Mouse (Mus musculus): Measurements from ENCODE around the gene Adgrl1. TPM values are rescaled to one million over a fixed set of nuclear protein-coding genes. Genes with fewer than 3 reads are reported as not detected.

Adgrl1 gene
- total RNA-seq, 2 experiments from 2014 or later: 422 to 433 TPM

DNA sequence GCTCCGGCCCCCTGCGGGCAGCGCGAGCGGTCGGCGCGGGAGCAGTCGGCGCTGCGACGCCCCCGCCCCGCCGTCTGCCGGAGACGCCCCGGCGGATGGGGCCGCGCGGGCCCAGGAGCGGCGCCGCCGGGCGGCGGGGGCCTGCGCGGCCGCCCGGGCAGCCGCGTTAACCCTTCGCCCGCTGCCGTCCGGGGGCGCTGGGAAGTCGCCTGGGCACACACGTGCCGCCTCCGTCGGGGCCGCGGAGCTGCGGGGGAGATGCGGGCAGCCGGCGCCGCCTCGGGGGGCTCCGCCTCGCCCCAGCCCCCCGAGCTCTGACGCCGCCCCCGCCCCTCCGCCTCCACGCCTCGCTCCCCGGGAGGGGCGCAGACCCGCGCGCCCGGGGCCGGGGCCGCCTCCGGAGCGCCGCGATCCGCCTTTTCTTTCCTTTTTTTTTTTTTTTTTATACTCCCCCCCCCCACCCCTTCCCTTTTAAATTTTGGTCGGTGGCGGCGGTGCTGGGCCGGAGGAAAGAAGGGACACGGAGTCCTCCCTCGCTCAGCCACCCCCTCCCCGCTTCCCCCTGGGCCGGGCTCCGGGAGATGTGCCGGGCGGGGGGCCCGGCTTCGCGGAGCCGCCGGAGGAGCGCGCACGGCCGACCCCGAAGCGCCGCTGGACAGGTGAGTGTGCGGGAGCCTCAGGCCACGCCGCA lies 506 bp downstream of the Adgrl1 start:
- no peak for DNase-seq (ENCODE audit: low spot score in 2 of 2)
- intact Hi-C loops (cut with DNase I): loop anchor here (2.0 to 5.0 kb wide), 2 partner anchors 16 to 97 kb away; partner anchors contain the start of gene Samd1

DNA sequence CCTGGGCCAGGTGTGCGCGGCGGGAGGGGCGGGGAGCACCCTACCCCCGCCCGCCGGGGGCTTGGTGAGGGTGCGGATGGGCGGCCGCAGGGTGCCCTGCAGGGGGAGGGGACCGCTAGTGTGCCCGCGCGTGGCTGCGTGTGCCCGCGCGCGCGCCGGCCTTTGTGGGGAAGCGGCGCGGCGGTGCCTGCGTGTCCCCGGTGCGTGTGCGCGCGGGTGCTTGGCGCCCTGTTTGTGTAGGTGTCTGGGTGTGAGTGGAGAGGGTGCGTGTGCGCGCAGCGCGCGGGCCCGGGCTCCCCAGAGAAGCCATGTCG lies 1.0 kb downstream of the Adgrl1 start:
- peak; percentile 76 to 82 for DNase-seq (ENCODE audit: low spot score in 2 of 2)
- intact Hi-C loops (cut with DNase I): loop anchor here (2.0 to 5.0 kb wide), 2 partner anchors 16 to 96 kb away; partner anchors contain the start of gene Samd1

- intact Hi-C loops (cut with DNase I): loop anchor here (2.0 to 5.0 kb wide), 2 partner anchors 15 to 95 kb away; partner anchors contain the start of gene Samd1
- no peak for DNase-seq (ENCODE audit: low spot score in 2 of 2)
Measured at GRCm38 (mm10) chr8:83901566-83902485, 1.9 kb downstream of the Adgrl1 start.

GRCm38 (mm10) chr8:83902961-83903666 lies 3.2 kb downstream of the Adgrl1 start:
- DNase-seq (ENCODE audit: low spot score in 2 of 2): no peak
- intact Hi-C loops (cut with DNase I): loop anchor here (5.0 kb wide), 1 partner anchor 94 kb away; the partner anchor contains the start of gene Samd1

DNA sequence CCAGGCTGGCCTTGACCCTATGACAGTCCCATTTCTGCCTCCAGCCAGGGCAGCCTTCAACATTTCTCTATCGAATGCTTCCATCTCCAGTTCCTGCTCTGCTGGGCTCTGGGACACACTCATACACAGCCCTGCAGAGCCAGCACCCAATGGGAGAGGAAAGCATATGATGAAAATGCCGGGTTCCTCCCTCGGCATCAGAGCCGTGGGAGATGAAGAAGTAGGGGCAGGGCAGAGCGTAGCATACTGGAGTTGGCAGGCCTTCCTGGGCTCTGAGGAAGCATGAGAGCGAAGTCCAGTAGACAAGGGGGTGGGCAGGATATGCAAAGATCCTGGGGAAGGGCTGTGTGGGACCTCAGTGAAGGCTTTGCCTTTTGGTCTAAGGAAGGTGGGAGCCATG lies 8.7 kb downstream of the Adgrl1 start:
- intact Hi-C loops (cut with DNase I): no loop called here
- no peak for DNase-seq (ENCODE audit: low spot score in 2 of 2)

GRCm38 (mm10) chr8:83909311-83909710 lies 9.4 kb downstream of the Adgrl1 start:
- intact Hi-C loops (cut with DNase I): no loop called here

GRCm38 (mm10) chr8:83911809-83912731 lies 12.2 kb downstream of the Adgrl1 start:
- intact Hi-C loops (cut with DNase I): no loop called here

More at GRCm38 (mm10) chr8:83909311-83909710, 9.4 kb downstream of the Adgrl1 start:
- DNase-seq (ENCODE audit: low spot score in 2 of 2): peak in 1 of 2 experiments; percentile 37

DNA sequence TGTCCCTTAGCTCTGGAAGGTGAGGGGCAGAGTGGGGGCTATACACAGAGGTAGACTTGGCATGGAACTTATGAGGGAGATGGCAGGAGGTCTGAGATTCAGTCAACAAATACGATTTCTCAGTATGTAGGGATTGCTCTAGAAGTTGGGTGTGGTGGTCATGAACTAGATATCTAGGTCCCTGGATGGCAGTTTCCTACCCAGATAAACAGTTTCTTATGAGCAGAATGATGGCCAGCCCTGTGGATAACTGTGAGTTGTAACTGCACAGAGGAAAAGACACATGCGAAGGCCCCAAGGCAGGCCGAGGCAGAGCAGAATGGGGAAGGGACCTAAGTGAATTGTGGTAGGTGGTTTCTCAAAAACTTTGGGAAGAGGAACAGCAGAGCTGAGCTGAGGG lies 14.3 kb downstream of the Adgrl1 start:
- intact Hi-C loops (cut with DNase I): no loop called here
- DNase-seq (ENCODE audit: low spot score in 2 of 2): no peak

More at GRCm38 (mm10) chr8:83911809-83912731, 12.2 kb downstream of the Adgrl1 start:
- no peak for DNase-seq (ENCODE audit: low spot score in 2 of 2)

- intact Hi-C loops (cut with DNase I): no loop called here
- DNase-seq (ENCODE audit: low spot score in 2 of 2): no peak
Measured at GRCm38 (mm10) chr8:83914860-83915259, 15.0 kb downstream of the Adgrl1 start.

DNA sequence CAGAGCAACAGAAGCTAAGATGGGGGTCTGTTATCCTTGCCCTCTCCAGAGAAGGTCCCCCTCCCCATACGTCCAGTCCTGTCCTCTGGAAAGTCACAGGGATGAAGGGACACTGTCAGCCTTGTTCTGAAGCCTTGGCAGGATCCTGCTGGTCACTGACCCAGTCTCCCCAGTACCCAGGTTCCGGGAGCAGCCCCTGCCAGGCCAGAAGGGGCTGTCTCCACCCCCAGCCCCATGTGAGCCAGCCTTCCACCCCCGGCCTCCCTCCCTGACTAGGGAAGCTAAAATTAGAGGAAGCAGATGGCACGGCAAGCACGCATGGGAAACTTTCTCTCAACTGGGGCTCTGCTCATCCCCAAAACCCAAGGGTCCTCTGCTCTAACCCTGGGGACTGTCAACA lies 16.1 kb downstream of the Adgrl1 start:
- DNase-seq (ENCODE audit: low spot score in 2 of 2): peak; percentile 73 to 77
- intact Hi-C loops (cut with DNase I): loop anchor here (2.0 kb wide), 1 partner anchor 15 kb away; the partner anchor contains the start of gene Adgrl1

GRCm38 (mm10) chr8:83917566-83917965 lies 17.7 kb downstream of the Adgrl1 start:
- no peak for DNase-seq (ENCODE audit: low spot score in 2 of 2)
- intact Hi-C loops (cut with DNase I): loop anchor here (2.0 kb wide), 1 partner anchor 17 kb away; the partner anchor contains the start of gene Adgrl1

DNA sequence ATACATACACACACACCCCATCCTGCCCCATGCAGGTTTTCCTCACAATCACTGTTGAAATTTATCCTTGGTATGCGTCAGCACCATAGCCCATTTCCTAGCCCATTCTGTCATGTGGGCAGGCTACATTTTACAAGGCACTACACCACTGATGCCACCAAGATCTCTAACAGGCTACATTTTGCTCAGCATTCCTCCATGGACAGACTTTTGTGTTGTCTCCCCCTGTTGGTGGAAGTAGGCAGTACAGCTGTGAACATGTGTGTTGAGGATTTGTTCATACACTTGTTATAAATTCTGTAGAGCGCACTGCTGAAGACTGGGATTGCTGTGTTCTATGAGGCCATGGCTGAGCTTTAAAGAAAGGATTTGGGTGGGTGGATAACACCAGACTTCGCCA lies 21.7 kb downstream of the Adgrl1 start:
- intact Hi-C loops (cut with DNase I): no loop called here
- peak; percentile 72 to 84 for DNase-seq (ENCODE audit: low spot score in 2 of 2)

GRCm38 (mm10) chr8:83922727-83923126 lies 22.8 kb downstream of the Adgrl1 start:
- intact Hi-C loops (cut with DNase I): no loop called here
- DNase-seq (ENCODE audit: low spot score in 2 of 2): no peak

DNA sequence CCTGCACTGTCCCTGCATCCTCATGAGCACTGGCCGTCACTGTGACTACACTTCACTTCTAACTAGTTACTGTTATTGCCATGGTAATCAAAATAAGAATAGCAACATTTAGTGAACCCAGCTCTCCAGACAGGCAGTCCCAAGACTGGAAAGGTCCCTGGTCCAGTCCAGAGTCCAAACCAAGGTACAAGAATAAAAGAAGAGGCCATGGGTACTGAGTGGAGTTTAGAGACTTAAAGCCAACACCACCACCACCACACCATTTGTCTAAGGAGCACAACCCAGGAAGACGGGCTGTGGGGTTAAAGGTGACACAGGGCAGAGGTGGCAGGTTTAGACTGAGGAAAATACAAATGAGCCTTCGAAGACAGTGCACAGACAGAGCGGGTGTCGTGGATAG lies 24.7 kb downstream of the Adgrl1 start:
- no peak for DNase-seq (ENCODE audit: low spot score in 2 of 2)
- intact Hi-C loops (cut with DNase I): no loop called here

- intact Hi-C loops (cut with DNase I): no loop called here
- DNase-seq (ENCODE audit: low spot score in 2 of 2): no peak
Measured at GRCm38 (mm10) chr8:83926266-83926665, 26.4 kb downstream of the Adgrl1 start.

GRCm38 (mm10) chr8:83934222-83934621 lies 34.3 kb downstream of the Adgrl1 start:
- DNase-seq (ENCODE audit: low spot score in 2 of 2): peak in 1 of 2 experiments; percentile 2
- intact Hi-C loops (cut with DNase I): no loop called here

DNA sequence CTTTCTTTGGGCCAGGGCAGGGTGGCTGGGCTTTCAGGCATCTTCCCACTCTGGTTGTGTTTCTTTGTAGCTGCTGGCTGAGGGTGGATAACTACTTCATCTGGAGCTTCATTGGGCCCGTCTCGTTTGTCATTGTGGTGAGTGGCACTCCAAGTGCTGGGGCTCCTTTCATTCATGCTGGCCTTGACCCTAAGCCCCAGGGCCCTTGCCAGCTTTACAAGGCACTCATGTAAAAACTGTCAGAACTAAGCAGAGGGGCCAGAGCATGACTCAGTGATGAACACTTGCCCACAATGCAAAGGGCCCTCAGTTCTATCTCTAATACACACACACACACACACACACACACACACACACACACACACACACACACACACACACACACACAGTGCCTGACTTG lies 35.1 kb downstream of the Adgrl1 start:
- intact Hi-C loops (cut with DNase I): no loop called here
- DNase-seq (ENCODE audit: low spot score in 2 of 2): no peak

DNA sequence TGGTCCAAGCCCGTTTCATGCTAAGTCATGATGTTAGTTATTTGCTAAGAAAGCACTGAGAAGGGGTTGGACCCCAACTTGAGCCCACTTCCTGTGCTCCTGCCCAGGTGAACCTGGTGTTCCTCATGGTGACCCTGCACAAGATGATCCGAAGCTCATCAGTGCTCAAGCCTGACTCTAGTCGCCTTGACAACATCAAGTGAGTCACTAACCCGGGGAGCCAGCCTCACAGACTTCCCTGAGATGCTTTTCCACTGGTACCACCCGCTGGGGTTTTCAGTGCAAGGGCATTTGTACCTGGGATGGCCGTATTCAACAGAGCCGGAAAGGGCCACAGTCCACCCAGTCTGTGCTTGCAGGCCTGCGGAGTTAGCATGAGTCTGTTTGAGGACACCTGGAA lies 35.5 kb downstream of the Adgrl1 start:
- DNase-seq (ENCODE audit: low spot score in 2 of 2): peak in 1 of 2 experiments; percentile 2
- intact Hi-C loops (cut with DNase I): no loop called here

GRCm38 (mm10) chr8:83937645-83938044 lies 37.7 kb downstream of the Adgrl1 start:
- no peak for DNase-seq (ENCODE audit: low spot score in 2 of 2)

More at GRCm38 (mm10) chr8:83937645-83938044, 37.7 kb downstream of the Adgrl1 start:
- intact Hi-C loops (cut with DNase I): no loop called here

Data from left cerebral cortex, postnatal 36 days (tissue).